Mouse (Mus musculus) heart, embryonic 16.5 days (tissue): ENCODE results near the gene Rcc1. TPM values are rescaled to one million over a fixed set of nuclear protein-coding genes. Genes with fewer than 3 reads are reported as not detected.

Source experiments
- ATAC-seq: fragments of 200-750 bp; cut with Nextera tagmentation; replicated peaks from 2 replicates; pipeline ENCODE4 v1.8.0; 2017; ENCODE audit warnings: moderate number of reproducible peaks; ENCODE audit not compliant: insufficient read depth, low FRiP score; ENCODE audit errors: extremely low read depth
- H3K27ac ChIP-seq: fragments of 300-500 bp; sonication (generic); 2 replicates; pipeline ENCODE4 v1.5.1; 2014; ENCODE audit warnings: mild to moderate bottlenecking, low read length, control low read depth, moderate library complexity
- H3K27me3 ChIP-seq: fragments of 300-500 bp; sonication (generic); 2 replicates; pipeline ENCODE4 v1.6.1; 2014; ENCODE audit warnings: low read length, mixed read lengths; ENCODE audit not compliant: control insufficient read depth, insufficient read depth
- H3K36me3 ChIP-seq: fragments of 300-500 bp; sonication (generic); 2 replicates; pipeline ENCODE4 v1.6.1; 2014; ENCODE audit not compliant: control insufficient read depth, insufficient read depth
- H3K4me1 ChIP-seq: fragments of 300-500 bp; sonication (generic); 2 replicates; pipeline ENCODE4 v1.6.1; 2014; ENCODE audit warnings: low read length, mixed read lengths; ENCODE audit not compliant: control insufficient read depth, insufficient read depth
- H3K4me2 ChIP-seq: fragments of 300-500 bp; sonication (generic); 2 replicates; pipeline ENCODE4 v1.6.1; 2014; ENCODE audit warnings: low read depth, mild to moderate bottlenecking, control low read depth, low read length
- H3K4me3 ChIP-seq: fragments of 300-500 bp; sonication (generic); 2 replicates; pipeline ENCODE4 v1.5.1; 2014; ENCODE audit warnings: mild to moderate bottlenecking, control low read depth, low read length
- H3K9ac ChIP-seq: fragments of 300-500 bp; sonication (generic); 2 replicates; pipeline ENCODE4 v1.6.1; 2014; ENCODE audit warnings: low read length, control low read depth
- H3K9me3 ChIP-seq: fragments of 300-500 bp; sonication (generic); replicated peaks from 2 replicates; pipeline ENCODE4 v1.6.1; 2016; ENCODE audit warnings: low read length; ENCODE audit not compliant: control insufficient read depth
- WGBS: fragments of 180-500 bp; shearing (Covaris S2); extraction: QIAGEN DNeasy Blood & Tissue Kit; methylation state at CpG from one replicate; pipeline ENCODE4 v1.1.7; 2014; 5-methylcytosine and 5-hydroxymethylcytosine counted together
- polyA plus RNA-seq: library from polyadenylated mRNA; unstranded; fragments of >200 nt; fragmentation: Nextera tagmentation; extraction: Ambion mirVana; gene quantifications from 2 replicates; pipeline ENCODE4 v1.2.1, GENCODE M21; 2015

Gene Rcc1
- polyA plus RNA-seq, 1 experiment from 2014 or later = 44.4 TPM

DNA sequence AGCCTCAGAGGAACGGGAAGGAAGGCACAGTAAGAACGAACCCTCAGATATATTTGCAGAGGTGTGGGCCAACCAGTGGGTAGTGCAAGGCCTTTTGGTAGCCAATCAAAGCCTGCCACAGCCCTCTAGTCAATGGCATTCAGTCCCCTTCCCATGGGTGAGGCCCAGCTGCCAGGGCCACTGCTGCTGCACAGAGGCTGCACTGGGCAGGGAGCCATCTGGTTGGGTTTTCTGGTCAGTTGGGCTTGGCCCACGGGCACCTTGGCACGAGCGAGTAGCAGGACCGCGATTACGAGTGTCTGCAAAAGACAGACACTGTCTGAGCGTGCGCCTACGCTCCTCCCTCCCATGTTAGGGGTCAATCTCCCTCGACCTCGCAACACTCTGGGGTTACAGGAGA lies 14.5 kb downstream of the Rcc1 start:
- H3K9me3 ChIP-seq = no peaks in the 10 kb centered on the region
- ATAC-seq = no peak
- WGBS = 81% methylated on average over 13 of the region's 13 CpGs
- H3K9ac ChIP-seq = no peak overlapping the region
- H3K4me1 ChIP-seq = peaks cover 3% of the 10 kb centered on the region
- H3K27ac ChIP-seq = no peak overlapping the region
- no peaks in the 10 kb centered on the region for H3K27me3 ChIP-seq
- H3K4me2 ChIP-seq = no peak overlapping the region
- no peak overlapping the region for H3K4me3 ChIP-seq
- peaks cover 36% of the 10 kb centered on the region for H3K36me3 ChIP-seq

GRCm38 (mm10) chr4:132332880-132333279 lies 20.5 kb downstream of the Rcc1 start:
- Histone ChIP-seq H3K9me3 (no peaks in the 10 kb centered on the region), H3K27me3 (no peaks in the 10 kb centered on the region), H3K4me1 (no peaks in the 10 kb centered on the region; the same call in none of the 2 replicates), H3K27ac (no peak overlapping the region), H3K36me3 (peaks cover 31% of the 10 kb centered on the region), H3K4me2 (no peak overlapping the region), H3K4me3 (no peak overlapping the region), H3K9ac (no peak overlapping the region)
- no peak for ATAC-seq
- WGBS = 60% methylated on average over 6 of the region's 6 CpGs

DNA sequence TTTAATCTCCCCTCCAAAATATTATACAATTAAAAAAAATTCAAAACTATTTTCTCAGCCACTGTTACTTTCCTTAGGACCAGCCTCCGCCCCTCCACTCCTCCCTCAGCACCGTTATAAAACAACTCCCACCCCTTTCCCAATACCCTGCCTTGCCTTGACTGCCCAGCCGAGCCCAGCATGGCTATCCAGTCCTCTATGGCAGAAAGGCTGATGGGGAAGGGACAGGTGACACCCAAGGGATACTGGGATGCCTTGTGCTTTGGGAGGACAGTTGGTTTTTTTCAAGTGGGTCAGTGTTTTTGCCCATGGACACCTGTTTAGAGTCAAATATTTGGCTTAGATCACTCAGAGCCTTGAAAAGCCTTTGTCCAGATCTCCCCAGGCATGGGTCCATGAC lies 21.4 kb downstream of the Rcc1 start:
- H3K27ac ChIP-seq = no peak overlapping the region
- 77% methylated on average over 3 of the region's 3 CpGs for WGBS
- no peak for ATAC-seq
- H3K36me3 ChIP-seq = peaks cover 23% of the 10 kb centered on the region
- H3K4me1 ChIP-seq = no peaks in the 10 kb centered on the region; the same call in none of the 2 replicates
- H3K9me3 ChIP-seq = no peaks in the 10 kb centered on the region
- no peak overlapping the region for H3K4me3 ChIP-seq
- no peaks in the 10 kb centered on the region for H3K27me3 ChIP-seq
- no peak overlapping the region for H3K9ac ChIP-seq
- no peak overlapping the region for H3K4me2 ChIP-seq

DNA sequence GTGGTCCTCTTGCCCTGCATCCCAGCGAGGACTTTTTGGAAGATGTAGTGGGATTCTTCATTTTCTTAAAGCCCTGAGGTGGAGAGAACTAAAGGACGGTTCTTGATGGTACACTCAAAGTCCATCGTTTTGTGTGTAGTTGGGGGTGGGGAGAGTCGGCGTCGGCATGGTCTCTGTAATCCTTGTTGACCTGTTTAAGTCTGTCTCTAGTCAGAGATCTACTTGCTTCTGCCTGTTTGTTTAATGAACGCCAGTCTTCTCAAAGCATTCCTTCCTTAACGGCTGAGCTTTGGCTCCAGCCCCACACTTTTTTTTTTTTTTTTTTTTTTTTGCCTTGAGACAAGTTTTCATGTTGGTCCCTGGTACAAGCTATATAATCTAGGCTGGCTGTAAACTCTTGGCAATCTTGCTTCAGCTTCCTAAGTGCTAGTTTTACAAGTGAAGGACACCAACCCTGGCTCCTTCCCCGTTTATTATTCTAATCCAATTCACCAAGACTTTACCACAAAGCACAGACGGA lies 23.5 kb downstream of the Rcc1 start:
- 0 out of 2 replicates have a peak, but pooled peaks have one; percentile 16 for ATAC-seq
- 10% methylated on average over 10 of the region's 10 CpGs for WGBS

DNA sequence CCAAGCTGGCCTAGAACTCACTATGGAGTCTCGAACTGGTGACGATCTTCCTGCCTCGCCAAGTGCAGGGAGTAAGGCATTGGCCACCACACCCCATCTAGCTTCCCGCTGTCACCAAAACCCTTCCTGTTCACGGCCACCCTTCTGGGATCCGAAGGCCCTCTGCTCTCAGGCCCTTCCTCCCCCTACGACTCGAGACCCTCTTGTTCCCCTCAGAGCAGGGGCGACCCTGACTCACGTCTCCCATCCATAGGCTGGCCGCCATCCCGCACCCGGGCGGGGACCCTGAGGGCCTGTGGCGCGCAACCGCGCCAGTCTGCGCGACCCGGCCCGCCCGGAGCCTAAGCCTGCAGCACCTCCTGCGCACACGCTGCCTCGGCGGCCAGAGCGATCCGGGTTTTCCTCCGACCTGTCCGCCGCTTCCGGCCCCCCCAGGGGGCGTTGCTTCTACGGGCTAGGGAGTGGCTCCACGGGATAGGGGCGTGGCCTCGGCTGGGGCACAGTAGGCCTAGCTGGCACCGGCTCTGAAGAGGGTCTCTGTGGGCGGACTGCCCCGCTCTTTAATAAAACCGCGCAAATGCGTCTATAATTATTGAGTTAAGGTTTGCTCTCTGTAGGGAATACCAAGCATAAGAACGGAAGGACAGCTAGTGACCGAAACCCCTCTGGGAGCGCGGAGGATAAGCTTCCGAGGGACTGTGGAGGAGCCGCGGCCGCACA lies 24.1 kb downstream of the Rcc1 start, which contains the start of gene Trnau1ap:
Gene Trnau1ap (minus strand): TSS at position 424 of the 720 bp plus-strand sequence.
- peak within 1 kb of the TSS; percentile 93 for H3K27ac ChIP-seq
- peak; percentile 96 for ATAC-seq
- peak within 1 kb of the TSS; percentile 65 for H3K4me2 ChIP-seq
- WGBS = under 1% methylated on average over 52 of the region's 52 CpGs
- peaks cover 24% of the 10 kb centered on the region for H3K36me3 ChIP-seq
- no peaks in the 10 kb centered on the region; the same call in none of the 2 replicates for H3K4me1 ChIP-seq
- H3K4me3 ChIP-seq = peak within 1 kb of the TSS; percentile 79
- H3K9ac ChIP-seq = peak within 1 kb of the TSS; percentile 91
- no peaks in the 10 kb centered on the region for H3K9me3 ChIP-seq
- H3K27me3 ChIP-seq = no peaks in the 10 kb centered on the region

More for the DNA sequence above, 23.5 kb downstream of the Rcc1 start:
- H3K9me3 ChIP-seq = no peaks in the 10 kb centered on the region
- no peaks in the 10 kb centered on the region for H3K27me3 ChIP-seq
- H3K4me1 ChIP-seq = no peaks in the 10 kb centered on the region; the same call in none of the 2 replicates
- peak overlapping the region; percentile 65 for H3K4me2 ChIP-seq
- peak overlapping the region; percentile 91 for H3K9ac ChIP-seq
- peak overlapping the region; percentile 79 for H3K4me3 ChIP-seq
- peaks cover 24% of the 10 kb centered on the region for H3K36me3 ChIP-seq
- H3K27ac ChIP-seq = peak overlapping the region; percentile 93

GRCm38 (mm10) chr4:132328391-132328982 lies 24.9 kb downstream of the Rcc1 start:
- no peak for ATAC-seq
- Histone ChIP-seq H3K9me3 (no peaks in the 10 kb centered on the region), H3K27me3 (no peaks in the 10 kb centered on the region), H3K36me3 (peaks cover 23% of the 10 kb centered on the region), H3K9ac (peak overlapping the region; percentile 91), H3K27ac (peak overlapping the region; percentile 93; the same call in 1 of the 2 replicates), H3K4me2 (peak overlapping the region; percentile 65), H3K4me3 (peak overlapping the region; percentile 79), H3K4me1 (no peaks in the 10 kb centered on the region; the same call in none of the 2 replicates)
- 50% methylated on average over 14 of the region's 14 CpGs for WGBS

GRCm38 (mm10) chr4:132326481-132326880 lies 26.9 kb downstream of the Rcc1 start:
- WGBS = 82% methylated on average over 5 of the region's 5 CpGs
- ATAC-seq = no peak
- H3K9me3 ChIP-seq = no peaks in the 10 kb centered on the region

DNA sequence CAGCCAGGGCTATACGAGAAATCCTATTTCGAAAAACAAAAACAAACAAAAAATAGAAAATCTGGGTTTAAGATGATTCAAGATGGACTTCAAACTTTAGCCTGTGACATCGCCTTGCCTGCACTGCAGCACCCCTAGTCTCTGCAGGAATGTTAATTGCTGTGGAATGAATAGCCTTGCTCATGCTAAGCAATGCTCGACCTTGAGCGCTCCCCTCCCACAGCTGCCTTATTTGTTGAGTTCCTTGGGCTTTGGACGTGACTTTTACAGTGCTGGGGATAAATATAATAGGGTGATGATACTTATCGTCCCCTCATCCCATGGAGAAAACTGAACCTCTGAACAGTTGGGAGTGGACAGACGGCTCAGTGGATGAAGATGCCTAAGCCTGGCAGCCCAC lies 37.7 kb downstream of the Rcc1 start:
- H3K4me1 ChIP-seq = no peaks in the 10 kb centered on the region; the same call in 1 of the 2 replicates
- H3K36me3 ChIP-seq = peaks cover 48% of the 10 kb centered on the region
- no peaks in the 10 kb centered on the region for H3K27me3 ChIP-seq
- H3K4me2 ChIP-seq = no peak overlapping the region
- no peaks in the 10 kb centered on the region for H3K9me3 ChIP-seq
- no peak overlapping the region for H3K9ac ChIP-seq
- no peak overlapping the region for H3K4me3 ChIP-seq
- WGBS = 61% methylated on average over 8 of the region's 8 CpGs
- ATAC-seq = 0 out of 2 replicates have a peak, but pooled peaks have one; percentile 42
- H3K27ac ChIP-seq = peak overlapping the region; percentile 1

More at GRCm38 (mm10) chr4:132326481-132326880, 26.9 kb downstream of the Rcc1 start:
- Histone ChIP-seq H3K4me3 (no peak overlapping the region), H3K4me2 (no peak overlapping the region), H3K4me1 (no peaks in the 10 kb centered on the region; the same call in none of the 2 replicates), H3K27ac (no peak overlapping the region), H3K27me3 (no peaks in the 10 kb centered on the region), H3K36me3 (peaks cover 14% of the 10 kb centered on the region), H3K9ac (no peak overlapping the region)

GRCm38 (mm10) chr4:132312627-132313026 lies 40.8 kb downstream of the Rcc1 start:
- Histone ChIP-seq H3K36me3 (peaks cover 38% of the 10 kb centered on the region), H3K27ac (no peak overlapping the region), H3K9ac (no peak overlapping the region), H3K9me3 (no peaks in the 10 kb centered on the region), H3K4me1 (peaks cover 11% of the 10 kb centered on the region), H3K4me3 (no peak overlapping the region), H3K4me2 (no peak overlapping the region), H3K27me3 (no peaks in the 10 kb centered on the region)
- no peak for ATAC-seq
- 88% methylated on average over 5 of the region's 5 CpGs for WGBS
